Mouse (Mus musculus): ENCODE results near the gene Smarcb1.

DNA sequence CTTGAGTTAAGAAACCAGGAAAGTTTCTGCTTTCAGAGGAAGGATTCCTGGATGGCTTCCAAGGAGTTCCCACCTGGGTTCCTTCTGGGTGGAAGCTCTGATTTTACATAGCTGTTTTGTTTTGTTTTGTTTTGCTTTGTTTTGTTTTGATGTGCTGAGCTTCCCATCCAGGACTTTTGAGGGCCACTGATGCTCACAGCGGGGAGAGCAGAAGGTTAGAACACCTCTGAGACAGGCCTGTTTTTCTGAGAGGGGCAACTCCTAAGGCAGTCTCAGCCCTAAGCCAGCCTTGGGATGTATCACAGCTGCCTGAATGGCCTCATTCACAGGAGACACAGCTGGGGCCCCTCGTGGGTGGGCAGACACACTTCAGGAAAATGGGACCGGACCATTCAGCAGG, 69.7 kb downstream of the Smarcb1 start:
- no peak for TF ChIP-seq CTCF (IDR thresholded peaks at IDR 0.05; ENCODE audit: low read depth, low read length)
- no peak for TF ChIP-seq GATA1 (IDR thresholded peaks at IDR 0.05; ENCODE audit: borderline replicate concordance, low read length)
- TF ChIP-seq TAL1 (conservative IDR thresholded peaks at IDR 0.05; ENCODE audit: low read depth, low read length), result no peak
